Mouse (Mus musculus): ENCODE measurements around the gene Nacc1. TPM values are rescaled to one million over a fixed set of nuclear protein-coding genes. Genes with fewer than 3 reads are reported as not detected.
"Not testable (repeated sequence)": the region's sequence is repeated elsewhere in the genome, so short reads cannot be mapped to it uniquely, and the experiment has no call there.

The Nacc1 gene
- polyA plus RNA-seq, 1 experiment: 104 TPM

DNA sequence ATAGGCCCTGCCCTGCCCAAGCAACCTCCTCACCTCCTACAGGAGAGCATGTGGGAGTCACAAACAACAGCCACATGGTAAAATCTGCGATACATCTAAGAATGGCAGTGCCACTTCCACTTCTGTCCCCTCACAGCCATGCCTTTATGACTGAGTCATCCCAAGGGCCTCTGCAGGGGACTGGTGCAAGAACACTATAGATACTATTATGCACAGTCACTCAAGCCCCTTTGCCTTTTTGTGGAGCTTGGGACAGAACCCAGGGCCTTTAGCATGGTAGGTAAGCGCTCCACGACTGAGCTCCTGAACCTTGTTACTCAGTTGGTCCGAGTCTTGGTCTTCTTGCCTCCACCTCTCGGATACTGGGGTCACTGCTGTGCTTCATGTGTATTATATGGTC, 10.4 kb downstream of the Nacc1 start:
- no peak for TF ChIP-seq CTCF (IDR thresholded peaks at IDR 0.05; ENCODE audit: extremely low read depth, insufficient read length, insufficient replicate concordance, low read depth, low read length)
- no peak for TF ChIP-seq POLR2A (IDR thresholded peaks at IDR 0.05; ENCODE audit: low read depth, low read length)
- Histone ChIP-seq H3K4me1 (ENCODE audit: control insufficient read depth, insufficient read depth, insufficient read length, low read length) (no peaks in the 10 kb centered on the region), H3K27me3 (ENCODE audit: control insufficient read depth, insufficient read depth, low read length) (no peaks in the 10 kb centered on the region), H3K36me3 (ENCODE audit: control insufficient read depth, insufficient read depth, low read length) (peaks cover 44% of the 10 kb centered on the region), H3K27ac (ENCODE audit: insufficient read depth, low read depth, low read length) (no peak overlapping the region), H3K4me3 (ENCODE audit: low read depth, low read length) (no peak overlapping the region)
- WGBS: 89% methylated on average over 5 of the region's 5 CpGs

DNA sequence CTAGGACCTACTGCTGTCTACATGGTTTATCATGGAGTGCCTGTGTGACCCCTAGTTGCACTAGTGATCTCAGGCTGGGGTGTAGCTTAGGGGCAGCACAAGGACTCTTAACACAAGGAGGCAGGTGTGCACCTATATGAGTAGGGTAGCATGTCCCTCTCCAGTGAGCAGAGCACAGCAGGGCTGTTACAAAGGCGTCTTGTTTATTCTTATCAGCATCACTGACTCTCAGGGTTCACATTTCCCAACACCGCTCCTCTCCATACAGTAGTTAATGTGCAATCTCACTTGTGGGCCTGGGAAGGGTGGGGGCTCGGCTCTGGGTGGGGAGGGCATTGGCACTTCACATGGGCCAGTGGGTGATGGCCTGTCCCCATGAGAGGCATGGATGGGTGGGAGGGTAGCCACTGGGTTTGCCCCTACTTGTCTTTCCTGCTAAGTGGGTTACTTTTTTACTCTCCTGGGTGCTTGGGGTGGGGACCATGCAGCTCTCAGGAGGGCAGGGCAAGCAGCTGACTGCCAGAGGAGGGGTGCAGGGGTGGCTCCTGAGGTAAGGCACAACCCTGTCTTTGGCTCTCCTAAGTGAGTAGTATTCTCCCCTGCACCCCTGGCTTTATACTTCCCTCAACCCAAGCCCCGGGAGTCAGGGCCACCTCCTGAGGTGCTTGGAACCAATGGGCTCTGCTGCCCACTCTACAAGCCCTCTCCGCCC, 17.2 kb downstream of the Nacc1 start:
- not testable (repeated sequence) for H3K27me3 ChIP-seq (ENCODE audit: control insufficient read depth, insufficient read depth, low read length); H3K4me3 ChIP-seq (ENCODE audit: low read depth, low read length); H3K4me1 ChIP-seq (ENCODE audit: control insufficient read depth, insufficient read depth, insufficient read length, low read length); H3K27ac ChIP-seq (ENCODE audit: insufficient read depth, low read depth, low read length)
- peaks cover 34% of the 10 kb centered on the region for H3K36me3 ChIP-seq (ENCODE audit: control insufficient read depth, insufficient read depth, low read length)
- WGBS: 40% methylated on average over 5 of the region's 5 CpGs

DNA sequence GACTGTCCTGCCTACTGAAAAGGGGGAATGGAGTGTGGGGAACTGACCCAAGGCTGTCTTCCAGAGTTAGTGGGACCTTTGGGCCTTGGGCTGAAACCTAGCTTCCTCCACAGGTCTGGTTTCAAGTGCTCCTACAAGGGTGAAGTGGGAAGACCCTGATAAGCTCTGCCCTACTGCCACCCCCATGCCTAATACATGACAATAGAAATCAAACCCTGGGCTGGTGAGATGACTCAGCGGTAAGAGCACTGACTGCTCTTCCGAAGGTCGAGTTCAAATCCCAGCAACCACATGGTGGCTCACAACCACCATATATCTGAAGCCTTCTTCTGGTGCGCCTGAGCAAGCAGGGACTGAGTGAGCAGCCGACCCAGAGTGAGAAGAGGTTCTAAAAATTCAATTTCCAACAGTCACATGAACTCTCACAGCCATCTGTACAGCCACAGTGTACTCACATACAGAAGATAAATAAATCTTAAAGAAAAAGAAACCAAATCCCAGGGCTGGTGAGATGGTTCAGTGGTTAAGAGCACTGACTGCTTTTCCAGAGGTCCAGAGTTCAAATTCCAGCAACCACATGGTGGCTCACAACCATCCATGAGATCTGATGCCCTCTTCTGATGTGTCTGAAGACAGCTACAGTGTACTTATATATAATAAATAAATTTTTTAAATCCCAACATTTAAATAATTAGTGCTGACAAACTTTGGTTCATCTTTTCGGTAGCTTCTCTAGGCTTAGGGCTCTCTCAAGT, 18.8 kb downstream of the Nacc1 start:
- TF ChIP-seq CTCF (IDR thresholded peaks at IDR 0.05; ENCODE audit: extremely low read depth, insufficient read length, insufficient replicate concordance, low read depth, low read length) (peak; percentile 7; the same call in 1 of the 2 replicates), POLR2A (IDR thresholded peaks at IDR 0.05; ENCODE audit: low read depth, low read length) (no peak)
- no peak overlapping the region for H3K4me3 ChIP-seq (ENCODE audit: low read depth, low read length)
- no peak overlapping the region for H3K27ac ChIP-seq (ENCODE audit: insufficient read depth, low read depth, low read length)
- WGBS: 66% methylated on average over 6 of the region's 6 CpGs
- H3K4me1 ChIP-seq (ENCODE audit: control insufficient read depth, insufficient read depth, insufficient read length, low read length): peaks cover 3% of the 10 kb centered on the region; the same call in 1 of the 2 replicates
- peaks cover 21% of the 10 kb centered on the region for H3K36me3 ChIP-seq (ENCODE audit: control insufficient read depth, insufficient read depth, low read length)
- no peaks in the 10 kb centered on the region for H3K27me3 ChIP-seq (ENCODE audit: control insufficient read depth, insufficient read depth, low read length)

DNA sequence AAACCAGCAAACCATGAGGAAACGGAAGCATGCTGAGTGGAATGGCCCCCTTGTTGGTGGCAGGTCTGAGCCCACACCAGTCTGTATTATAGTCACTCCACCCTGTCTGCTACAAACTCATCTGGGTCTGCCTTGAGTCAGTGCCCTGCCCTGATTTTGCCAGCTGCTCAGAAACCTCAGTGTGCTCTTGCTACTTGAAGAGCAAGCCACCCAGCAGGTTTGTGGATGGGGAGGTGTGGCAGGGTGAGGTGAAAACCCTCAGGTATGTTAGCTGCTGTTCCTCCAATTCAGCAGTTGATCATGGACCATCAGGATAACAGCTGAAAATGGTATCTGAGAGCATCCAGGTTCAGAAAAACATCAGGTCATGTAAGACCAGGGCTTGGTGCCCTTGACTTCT, 19.6 kb downstream of the Nacc1 start:
- no peaks in the 10 kb centered on the region for H3K27me3 ChIP-seq (ENCODE audit: control insufficient read depth, insufficient read depth, low read length)
- H3K36me3 ChIP-seq (ENCODE audit: control insufficient read depth, insufficient read depth, low read length): peaks cover 13% of the 10 kb centered on the region
- H3K4me3 ChIP-seq (ENCODE audit: low read depth, low read length): no peak overlapping the region
- peaks cover 3% of the 10 kb centered on the region; the same call in 1 of the 2 replicates for H3K4me1 ChIP-seq (ENCODE audit: control insufficient read depth, insufficient read depth, insufficient read length, low read length)
- WGBS: 81% methylated on average over 1 of the region's 1 CpGs
- no peak for TF ChIP-seq CTCF (IDR thresholded peaks at IDR 0.05; ENCODE audit: extremely low read depth, insufficient read length, insufficient replicate concordance, low read depth, low read length)
- no peak for TF ChIP-seq POLR2A (IDR thresholded peaks at IDR 0.05; ENCODE audit: low read depth, low read length)
- no peak overlapping the region for H3K27ac ChIP-seq (ENCODE audit: insufficient read depth, low read depth, low read length)

DNA sequence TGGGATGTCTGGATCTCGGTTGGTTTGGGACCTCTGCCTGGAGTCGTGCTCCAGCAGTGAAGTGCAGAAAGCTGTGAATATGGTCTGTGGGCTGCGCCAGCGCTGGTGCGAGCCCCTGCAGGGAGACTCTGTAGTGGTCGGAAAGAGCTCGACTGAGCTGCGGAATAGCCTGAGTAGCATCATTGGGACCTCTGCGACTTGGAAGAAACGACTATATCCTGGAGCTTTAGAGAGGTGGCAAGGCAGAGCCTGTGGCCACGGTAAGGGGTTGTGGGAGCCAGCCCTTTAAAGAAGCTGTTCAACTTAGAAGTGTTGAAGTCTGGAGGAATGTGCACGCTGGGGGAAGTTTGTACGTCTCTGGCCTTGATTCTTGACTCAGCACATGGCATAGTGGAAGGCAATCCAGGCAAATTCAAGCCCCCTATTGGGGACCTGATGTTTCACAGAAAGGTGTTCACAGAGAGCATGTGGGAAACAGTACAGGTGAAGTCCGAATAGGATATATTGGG, 22.2 kb downstream of the Nacc1 start:
- Histone ChIP-seq H3K27ac (ENCODE audit: insufficient read depth, low read depth, low read length) (0 out of 2 replicates have a peak overlapping the region, but pooled peaks have one; percentile 22), H3K4me3 (ENCODE audit: low read depth, low read length) (peak overlapping the region; percentile 95), H3K4me1 (ENCODE audit: control insufficient read depth, insufficient read depth, insufficient read length, low read length) (peaks cover 3% of the 10 kb centered on the region; the same call in 1 of the 2 replicates), H3K27me3 (ENCODE audit: control insufficient read depth, insufficient read depth, low read length) (no peaks in the 10 kb centered on the region), H3K36me3 (ENCODE audit: control insufficient read depth, insufficient read depth, low read length) (no peaks in the 10 kb centered on the region)
- TF ChIP-seq CTCF (IDR thresholded peaks at IDR 0.05; ENCODE audit: extremely low read depth, insufficient read length, insufficient replicate concordance, low read depth, low read length): no peak
- no peak for TF ChIP-seq POLR2A (IDR thresholded peaks at IDR 0.05; ENCODE audit: low read depth, low read length)
- 1% methylated on average over 14 of the region's 14 CpGs for WGBS

DNA sequence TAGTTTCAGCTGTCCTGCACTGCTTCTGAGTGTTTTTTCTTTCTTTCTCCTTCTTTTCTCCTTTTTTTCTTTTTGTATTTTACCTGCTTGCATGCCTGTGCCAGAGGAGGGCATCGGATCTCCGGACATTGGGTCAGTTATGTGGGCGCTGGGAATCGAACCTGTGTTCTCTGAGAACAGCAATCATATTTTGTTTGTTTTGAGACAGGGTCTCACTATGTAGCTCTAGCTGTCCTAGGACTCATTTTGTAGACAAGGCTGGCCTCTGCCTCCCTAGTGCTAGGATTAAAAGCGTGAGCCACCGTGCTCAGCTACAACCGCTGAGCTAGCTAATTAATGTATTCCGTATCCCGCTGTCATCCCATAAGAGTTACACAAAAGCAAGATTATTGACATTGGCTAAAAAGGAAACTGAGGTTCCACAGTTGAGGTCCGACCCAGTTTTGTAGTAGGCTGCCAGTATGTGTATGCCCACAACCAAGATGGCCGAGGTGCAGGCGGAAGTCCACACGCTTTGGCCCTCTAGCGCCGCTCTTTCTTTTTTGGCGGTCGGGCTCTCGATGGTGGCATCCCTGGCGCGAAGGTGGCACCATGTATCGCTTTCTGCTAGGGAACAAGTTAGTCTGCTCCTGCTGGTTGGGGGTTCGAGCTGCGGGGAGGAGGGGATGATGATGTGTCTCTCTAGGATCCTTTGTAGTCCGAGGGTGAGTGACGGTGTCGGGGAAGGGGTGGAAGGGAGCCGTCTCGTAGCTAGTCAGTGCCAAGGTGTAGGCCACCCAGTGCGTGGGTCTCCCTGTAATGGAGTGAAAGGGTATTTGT, 22.9 kb downstream of the Nacc1 start:
- 0 out of 2 replicates have a peak, but pooled peaks have one; percentile 36 for TF ChIP-seq CTCF (IDR thresholded peaks at IDR 0.05; ENCODE audit: extremely low read depth, insufficient read length, insufficient replicate concordance, low read depth, low read length)
- no peak for TF ChIP-seq POLR2A (IDR thresholded peaks at IDR 0.05; ENCODE audit: low read depth, low read length)
- WGBS: under 1% methylated on average over 29 of the region's 29 CpGs
- no peaks in the 10 kb centered on the region for H3K27me3 ChIP-seq (ENCODE audit: control insufficient read depth, insufficient read depth, low read length)
- peaks cover 5% of the 10 kb centered on the region; the same call in 1 of the 2 replicates for H3K4me1 ChIP-seq (ENCODE audit: control insufficient read depth, insufficient read depth, insufficient read length, low read length)
- H3K36me3 ChIP-seq (ENCODE audit: control insufficient read depth, insufficient read depth, low read length): no peaks in the 10 kb centered on the region
- H3K4me3 ChIP-seq (ENCODE audit: low read depth, low read length): peak overlapping the region; percentile 95
- H3K27ac ChIP-seq (ENCODE audit: insufficient read depth, low read depth, low read length): peak overlapping the region; percentile 98

Measured in small intestine, adult 2 months (tissue).